Mouse (Mus musculus) naive thymus-derived CD4-positive, alpha-beta T cell, adult 2 months (primary cell): ENCODE results near the gene Irf2.

Experiments
- DNase-seq: peaks from one replicate; pipeline ENCODE4 v3.0.0-alpha.2; 2011; ENCODE audit warnings: low read depth

The Irf2 gene

DNA sequence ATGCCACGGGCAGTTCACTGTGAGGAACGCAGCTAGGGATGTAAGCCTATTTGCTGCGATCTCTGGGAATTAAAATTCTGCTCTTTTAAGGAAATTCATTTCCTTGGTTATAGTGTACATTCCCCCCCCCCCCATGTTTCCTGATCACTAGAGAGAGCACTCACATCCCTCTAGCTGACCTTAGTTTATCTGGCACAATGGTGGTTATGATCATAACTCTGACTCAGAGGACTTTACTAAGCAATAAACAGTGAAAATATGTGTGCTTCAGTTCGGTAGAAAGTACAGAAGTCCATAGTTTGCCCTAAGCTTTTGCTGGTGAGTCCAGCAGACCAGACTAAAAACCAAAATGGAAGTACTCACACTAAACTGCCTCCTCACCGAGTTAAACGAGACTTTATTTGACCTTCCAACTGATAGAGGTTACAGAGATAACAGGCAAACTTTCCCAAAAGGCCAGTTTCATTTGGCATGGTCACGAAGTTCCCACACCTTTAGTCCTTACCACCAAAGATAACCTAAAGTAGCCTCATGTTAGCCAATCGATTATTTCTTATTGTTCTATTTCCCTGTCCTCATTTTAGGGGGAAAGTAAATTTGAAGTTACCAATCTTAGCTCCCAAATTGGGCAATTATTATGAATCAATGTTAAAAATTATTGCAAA lies 142.4 kb downstream of the Irf2 start:
- no peak for DNase-seq

DNA sequence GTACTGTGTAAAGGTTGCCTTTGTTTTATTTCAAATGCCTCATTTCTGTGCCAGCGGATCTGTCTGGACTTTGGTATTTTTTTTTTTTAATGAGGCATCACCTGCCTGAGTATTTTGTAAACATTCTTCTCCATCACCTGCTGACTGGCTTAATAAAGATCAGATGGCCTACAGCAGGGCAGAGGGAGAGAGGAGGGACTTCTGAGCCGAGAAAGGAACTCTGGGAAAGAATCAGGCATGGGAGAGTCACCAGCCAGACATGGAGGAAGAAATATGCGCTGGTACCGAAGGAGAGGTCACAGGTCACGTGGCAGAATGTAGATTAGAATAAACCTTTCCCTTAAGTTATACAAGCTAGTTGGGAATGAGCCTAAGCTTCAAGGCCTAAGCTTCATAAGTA lies 143.2 kb downstream of the Irf2 start:
- DNase-seq = no peak

DNA sequence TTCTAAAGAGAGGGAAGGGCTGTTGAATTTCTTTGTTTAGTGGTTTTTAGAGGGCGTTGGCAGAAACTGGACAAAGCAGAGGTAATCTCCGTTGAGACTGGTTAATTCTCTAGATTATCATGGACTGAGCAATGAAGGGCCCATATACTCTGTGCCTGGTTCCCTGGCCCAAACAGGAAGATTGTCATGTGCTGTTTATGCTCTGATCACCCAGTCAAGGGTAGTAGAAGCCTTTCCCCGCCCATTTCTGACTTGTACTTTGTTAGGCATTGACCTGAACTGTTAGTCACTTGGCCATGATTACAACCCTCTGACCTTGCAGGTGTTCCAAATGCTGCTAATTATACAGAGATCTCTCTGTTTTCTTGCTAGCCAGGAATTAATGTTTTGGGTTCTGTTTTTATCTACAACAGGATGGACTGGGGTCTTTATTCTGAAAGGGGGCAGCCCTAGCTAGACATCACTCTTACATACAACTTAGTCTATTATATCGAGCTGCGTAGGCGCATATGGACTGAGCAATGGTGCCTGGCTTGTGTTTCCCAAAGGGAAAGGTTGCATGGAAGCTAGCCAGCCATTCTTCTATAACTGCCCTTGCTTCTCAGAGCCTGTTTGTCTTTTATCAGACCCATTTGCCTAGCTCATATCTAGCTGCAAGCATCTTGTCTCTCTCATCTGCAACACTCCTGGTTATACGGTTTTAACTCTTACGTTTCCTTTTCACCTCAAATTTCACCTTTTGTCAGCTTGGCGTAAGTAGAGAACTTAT lies 143.9 kb downstream of the Irf2 start:
- no peak for DNase-seq

DNA sequence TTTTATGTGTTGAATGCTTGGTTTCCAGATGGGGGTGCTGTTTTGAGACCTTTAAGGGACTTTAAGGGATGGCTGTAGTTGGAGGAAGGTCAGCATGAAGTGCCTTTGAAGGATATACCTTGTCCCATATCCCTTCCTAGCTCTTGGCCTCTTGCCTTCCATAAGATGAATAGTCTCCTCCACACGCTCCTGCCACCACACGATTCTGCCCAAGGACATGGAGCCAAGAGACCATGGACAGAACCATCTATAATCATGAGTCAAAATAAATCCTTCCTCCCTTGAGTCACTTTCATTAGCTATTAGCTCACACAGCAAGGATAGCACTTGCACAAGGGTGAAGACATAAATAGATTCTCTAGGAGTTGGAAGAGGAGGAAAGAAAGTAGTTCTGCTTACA lies 146.3 kb downstream of the Irf2 start:
- no peak for DNase-seq

DNA sequence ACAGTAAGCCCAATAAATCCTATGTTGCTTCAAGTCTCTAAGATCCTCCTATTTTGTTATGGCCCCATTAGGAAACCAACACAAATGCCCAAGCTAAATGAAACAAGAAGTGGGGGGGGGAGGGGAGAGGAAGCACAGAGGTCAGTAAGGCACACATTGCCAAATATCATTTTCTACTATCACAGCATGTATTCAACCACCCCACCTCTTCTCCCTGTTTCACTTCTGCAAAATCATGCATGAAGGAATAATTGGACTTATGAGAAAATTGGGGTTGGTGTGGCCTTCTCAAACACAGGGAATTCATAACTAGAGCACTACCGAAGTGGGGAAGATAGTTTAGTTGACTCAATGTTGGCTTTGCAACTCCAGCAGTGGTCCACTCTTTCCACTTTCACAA lies 146.7 kb downstream of the Irf2 start:
- DNase-seq = no peak

DNA sequence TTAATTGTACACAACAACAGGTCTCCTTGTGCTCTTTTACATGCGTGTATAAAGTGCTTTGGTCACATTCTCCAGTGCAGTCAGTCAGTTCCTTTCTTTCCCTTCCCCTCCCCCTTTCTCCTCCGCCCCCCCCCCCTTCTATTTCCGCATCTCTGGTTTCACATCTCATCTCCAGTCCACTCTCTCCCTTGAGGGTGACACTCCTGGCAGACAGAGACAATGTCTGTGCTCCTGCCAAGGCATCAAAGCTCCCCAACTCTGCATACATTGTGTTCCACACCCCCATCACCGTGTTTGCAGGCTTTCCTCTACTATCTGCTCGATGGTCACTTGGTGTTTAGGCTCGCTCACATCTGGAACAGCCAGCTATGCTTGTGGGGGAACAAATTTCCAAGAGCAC lies 147.9 kb downstream of the Irf2 start:
- DNase-seq = no peak

DNA sequence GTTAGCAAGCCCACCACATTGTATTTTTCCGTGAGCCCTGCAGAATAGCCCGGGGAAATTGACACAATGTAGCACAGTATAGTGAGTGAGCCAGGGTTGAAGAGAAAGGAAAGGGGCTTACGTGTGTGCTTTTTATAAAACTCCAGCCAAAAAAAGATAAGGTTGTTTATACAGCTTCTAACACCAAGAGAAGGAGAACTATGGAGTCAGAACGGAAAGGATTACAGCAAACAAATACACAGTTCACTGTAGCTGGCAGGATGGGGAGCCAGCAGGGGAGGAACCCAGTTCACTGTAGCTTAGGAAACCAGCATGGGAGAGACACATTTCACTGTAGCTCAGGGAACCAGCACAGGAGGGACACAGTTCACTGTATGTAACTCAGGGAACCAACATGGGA lies 149.0 kb downstream of the Irf2 start:
- no peak for DNase-seq

DNA sequence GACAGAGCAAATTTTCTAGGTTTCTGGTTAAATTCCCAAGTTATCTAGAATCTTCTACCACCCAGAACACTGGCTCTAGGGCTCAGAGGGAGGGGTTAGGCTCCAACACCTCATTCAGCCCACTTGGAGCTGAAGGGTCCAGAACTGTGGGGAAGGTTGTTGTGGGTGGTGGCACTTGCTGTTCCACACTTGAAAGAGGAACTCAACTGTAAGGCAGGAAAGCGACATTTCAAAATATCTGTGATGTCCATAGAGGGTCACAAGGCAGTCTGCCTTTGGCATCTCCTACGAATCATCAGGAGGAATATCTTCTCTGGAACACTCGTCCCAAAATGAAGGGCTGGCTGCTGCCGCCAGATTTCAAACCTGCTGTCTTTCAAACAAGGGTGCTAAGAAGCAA lies 150.7 kb downstream of the Irf2 start:
- no peak for DNase-seq

DNA sequence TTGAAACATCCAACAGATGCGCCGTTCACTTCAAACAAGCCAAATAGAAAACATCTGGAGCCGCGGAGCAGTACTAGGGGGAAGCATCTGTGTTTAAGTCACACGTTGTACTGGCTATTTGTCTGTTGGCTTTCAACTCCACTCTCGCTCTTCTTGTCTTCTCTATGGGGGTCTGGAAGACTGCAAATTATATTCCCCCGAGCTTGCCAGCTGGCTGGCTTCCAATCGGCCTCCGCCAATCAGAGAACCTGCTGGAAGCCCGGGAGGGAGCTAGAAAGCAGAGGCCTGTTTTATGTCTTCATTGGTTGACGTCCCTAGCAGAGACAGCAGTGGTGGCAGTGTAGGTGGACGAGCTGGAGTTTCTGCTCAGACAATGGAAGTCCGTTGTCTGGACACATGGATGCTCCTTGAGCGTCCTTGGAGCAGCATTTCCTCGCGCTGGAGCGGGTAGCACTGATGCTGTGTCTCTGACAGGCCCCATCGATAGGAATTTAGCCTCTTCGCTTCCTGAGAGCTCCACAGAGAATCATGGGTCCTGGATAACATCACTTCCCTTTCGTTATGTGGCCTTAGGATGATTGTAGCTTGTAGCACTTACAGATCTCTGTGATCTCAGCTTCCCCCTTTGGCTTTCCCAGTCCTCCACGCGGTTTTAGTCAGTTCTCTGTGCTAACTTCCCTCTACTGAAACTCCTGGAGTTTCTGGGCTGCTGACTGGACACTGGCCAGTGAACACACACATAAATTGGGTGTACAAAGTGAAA lies 153.2 kb downstream of the Irf2 start:
- DNase-seq = no peak

DNA sequence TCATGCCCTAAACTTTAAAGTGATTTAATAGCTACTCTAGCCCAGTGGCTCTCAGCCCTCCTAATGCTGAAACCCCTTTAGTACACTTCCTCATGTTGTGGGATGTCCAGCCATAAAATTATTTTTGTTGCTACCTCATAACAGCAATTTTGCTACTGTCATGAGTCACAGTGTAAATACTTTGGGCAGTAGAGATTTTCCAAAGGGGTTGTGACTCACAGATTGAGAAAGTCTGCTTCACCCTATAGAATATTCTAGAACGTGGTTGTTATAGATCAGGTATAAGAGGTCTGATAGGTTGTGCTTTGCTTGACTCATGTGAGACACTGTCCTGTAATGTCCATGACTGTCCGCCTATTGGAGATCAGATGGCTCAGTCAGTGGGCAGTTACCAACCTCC lies 154.9 kb downstream of the Irf2 start:
- DNase-seq = no peak

DNA sequence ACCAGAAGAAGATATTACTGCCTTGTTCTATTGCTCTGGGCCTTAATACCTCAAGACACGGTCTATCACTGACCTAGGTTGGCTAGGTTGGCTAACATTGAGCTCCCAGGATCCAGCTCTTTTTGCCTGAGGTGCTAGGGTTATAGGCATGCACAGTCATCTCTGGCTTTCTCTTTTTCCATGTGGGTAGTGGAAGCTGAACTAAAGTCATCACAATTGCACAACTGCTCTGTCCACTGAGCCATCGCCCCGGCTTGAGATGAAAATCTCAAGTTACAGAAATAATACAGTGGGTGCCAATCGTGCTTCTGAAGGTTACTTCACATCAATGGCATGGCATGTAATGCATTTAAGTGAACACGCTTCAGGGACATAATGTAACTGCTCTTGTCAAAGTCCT lies 156.5 kb downstream of the Irf2 start:
- no peak for DNase-seq

DNA sequence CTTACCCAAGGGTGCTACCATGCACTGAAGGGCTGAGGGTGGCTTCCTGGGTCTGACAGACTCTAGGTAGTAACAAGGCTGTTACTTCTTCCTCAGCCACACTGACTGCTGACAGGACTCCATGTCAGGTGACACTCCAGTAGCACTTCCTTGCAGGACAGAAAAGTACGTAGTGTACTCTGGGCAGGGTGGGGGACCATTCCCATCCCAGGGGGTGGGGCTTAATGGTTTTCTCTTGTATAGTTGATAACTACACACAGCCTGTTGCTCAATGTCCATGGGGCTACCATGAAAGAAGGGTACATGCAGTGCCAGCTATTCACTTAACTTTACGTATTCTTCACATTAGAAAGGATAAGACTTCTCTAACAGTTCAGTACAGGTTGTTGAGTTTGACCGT lies 157.2 kb downstream of the Irf2 start:
- no peak for DNase-seq
